Mouse (Mus musculus) retina, postnatal 1 day (tissue): ENCODE results near the gene Fndc11.
A peak's percentile ranks its signal among the peaks of the same experiment; 100 is the strongest.
"Not testable (repeated sequence)": the region's sequence is repeated elsewhere in the genome, so short reads cannot be mapped to it uniquely, and the experiment has no call there.

Source experiments
- DNase-seq: peaks from one replicate; pipeline ENCODE4 v3.0.0-alpha.2; 2012

The Fndc11 gene

DNA sequence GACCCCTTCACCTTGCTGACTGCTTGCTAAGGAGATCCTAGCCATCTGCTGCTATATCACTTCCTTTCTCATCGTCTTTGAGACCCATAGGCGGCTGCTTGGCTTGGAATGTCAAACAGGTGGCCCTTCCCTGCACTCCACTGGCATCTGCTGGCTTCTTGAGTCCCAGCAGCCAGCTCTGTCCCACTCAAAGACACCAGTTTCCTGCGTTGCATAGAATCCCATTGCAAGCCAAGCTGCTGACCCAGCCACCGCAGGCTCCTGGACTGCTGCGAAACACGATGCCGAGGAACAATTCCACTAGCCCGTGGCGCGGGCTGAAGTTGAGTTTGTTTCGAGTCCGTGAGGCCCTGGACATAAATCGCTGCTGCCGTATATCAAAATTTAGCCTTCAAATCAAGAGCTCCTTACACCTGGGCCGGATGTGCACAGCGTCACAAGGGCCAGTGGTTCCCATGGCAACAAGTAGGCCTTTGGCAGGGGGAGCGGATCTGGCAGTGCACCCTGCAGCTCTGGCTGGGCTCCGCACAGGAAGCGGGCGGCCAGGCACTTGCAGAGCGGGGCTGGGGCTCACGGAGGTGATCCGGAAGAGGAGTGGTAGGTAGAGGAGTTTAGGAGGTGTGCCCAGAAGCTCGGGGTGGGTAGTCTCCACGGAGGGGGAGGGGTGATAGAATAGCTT is at the start of gene Fndc11:
Gene Fndc11 (plus strand): TSS at position 476 of the 679 bp plus-strand sequence.
- DNase-seq: peak; percentile 77

DNA sequence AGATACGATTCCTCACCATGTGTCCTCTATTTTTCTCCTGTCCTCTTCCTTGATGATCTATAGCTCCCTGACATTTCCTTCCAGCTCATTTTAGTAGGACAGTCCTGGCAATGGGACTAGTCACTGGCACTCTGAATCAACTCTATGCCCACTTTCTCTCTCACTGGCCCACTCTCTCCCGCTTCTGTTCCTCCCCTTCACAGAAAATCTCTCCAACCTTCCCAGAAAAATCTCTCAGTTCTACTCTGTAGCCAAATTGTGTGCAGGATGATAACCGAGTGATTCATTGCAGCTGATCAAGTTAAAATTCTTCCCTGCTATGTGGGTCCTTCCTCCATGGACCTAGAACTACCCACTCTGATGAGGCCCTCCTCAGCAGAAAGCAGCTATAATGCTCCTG is 45.2 kb upstream of the Fndc11 start:
- no peak for DNase-seq

DNA sequence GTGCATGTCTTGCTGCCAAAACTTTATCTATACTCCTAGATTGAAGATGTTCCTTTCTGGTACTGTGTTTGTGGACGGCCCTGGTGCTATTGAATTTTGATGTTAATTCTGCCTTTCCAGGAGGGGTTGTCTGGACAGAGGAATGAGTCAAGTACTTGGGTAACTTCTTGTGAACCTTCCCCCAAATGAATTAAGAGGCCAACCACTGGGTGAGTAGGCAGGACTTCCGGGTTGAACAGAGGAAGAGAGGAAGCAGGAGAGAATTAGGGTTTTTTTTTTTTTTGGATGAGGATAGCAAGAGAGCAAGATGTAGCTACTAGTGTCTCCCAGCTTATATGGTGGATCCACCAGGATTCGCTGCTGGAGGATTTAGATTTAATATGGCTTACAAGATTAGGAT is 41.8 kb upstream of the Fndc11 start:
- DNase-seq: no peak

DNA sequence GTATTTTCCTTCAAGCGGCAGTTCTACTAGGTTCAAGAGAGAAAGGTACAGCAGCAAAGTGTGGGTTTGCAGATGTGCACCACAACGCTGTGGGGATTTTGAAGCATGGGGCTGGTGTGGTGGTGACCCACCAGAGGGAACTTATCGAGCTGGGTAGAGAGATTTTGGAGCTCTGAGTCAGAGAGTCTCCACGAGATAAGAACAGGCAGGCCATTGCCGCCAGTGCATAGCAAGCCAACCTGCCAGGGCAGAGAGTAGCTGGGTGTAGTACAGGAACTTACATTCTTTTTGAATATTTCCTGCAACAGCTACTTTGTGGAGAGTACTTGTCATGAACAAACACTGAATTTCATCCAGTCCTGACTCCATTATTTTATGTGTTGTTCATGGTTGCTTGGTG is 41.3 kb upstream of the Fndc11 start:
- DNase-seq: no peak

DNA sequence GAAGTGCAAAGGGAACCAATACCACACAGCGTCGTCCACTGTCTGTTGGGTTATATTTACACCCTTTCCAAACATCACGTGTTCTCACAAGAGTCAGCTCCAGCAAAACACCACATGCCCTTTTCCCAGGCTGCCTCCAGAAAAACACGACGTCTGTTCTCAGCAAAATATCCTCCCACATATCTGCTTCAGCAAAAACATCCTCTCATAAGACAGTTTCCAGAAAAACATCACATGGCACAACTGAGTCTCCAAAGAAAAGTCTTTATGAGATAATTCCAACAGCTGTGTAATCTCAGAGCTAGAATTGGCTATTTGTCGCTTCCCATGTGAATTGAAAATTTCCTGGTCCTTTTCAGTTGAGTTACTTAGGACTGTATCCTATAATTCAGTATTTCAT is 38.9 kb upstream of the Fndc11 start:
- no peak for DNase-seq

DNA sequence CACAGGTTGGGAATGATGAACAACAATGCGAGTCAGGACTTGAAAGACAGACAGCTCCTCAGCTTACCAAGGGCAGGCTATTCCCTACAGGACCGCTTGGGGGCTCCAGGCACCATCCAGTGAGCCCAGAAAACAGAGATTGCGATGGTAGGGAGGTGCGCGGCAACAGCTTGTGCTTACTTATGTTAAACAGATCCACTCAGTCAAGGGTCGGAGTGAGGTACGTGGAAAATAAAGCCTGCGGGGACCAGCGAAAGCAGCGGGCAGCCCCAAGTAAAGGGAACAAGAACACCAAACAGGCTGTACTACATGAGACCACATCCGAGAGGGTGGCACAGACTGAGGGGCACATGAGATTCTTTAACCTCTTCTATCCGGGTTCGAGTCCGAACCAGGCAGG is 33.2 kb upstream of the Fndc11 start:
- peak; percentile 93 for DNase-seq

DNA sequence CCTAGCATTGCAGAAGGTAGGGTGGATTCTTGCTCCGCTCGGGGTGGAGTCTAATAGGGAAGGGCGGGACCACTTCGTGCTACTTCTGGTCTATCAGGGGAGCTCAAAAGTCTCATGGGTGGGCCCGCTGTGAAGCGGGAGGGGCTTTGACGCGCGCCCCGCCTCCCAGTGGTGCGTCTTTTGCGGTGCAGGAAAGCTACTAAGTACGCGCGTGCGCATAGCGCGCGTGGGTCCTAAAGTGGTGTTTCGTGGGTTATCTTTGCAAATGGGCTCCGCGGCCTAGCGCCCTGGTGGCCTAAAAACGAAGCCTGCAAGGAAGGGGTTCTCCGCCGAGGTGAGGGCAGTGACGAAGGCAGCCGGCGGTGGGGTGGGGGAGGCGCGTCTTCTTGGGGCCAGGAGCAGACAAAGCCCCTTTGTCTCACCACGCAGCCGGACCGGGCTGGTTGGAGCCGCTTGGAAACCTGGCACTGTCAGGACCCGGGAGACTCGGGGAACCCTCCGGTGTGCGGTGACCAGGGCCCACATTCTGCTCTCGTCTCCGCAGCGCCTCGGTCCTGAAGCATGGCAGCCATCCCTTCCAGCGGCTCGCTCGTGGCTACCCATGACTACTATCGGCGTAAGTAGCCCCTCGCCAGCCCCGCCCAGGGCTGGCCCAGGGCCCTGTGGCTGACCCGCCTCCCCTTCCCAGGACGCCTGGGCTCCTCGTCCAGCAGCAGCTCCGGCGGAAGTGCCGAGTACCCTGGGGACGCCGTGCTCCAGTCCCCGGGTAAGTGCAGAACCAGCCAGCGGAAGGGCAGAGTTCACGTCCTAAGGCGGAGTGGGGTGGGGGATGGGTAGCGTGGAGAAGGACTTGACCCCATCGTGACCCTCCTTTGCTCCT is 32.5 kb upstream of the Fndc11 start, which contains the start of gene Ppdpf:
Gene Ppdpf (plus strand): TSS at position 127 of the 880 bp plus-strand sequence.
- peak; percentile 93 for DNase-seq

DNA sequence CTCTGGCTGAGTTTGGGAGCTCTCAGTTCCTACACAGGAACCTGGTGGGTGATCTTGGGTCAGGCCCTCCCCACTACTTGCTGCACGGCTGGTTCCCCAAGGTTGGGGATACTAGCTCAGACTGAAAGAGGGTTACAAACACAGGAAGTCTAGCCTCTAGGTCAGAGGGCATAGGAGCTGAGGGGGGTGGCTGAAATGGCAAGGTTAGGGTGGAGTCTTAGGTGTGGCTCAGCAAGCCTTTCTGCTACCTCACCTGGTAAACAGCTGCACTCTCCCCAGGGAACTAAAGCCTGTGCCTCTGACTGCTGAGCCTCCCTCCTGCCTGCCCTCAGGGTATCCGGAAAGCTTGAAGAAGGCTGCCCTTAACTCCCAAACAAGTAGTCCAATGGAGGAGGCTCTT is 31.1 kb upstream of the Fndc11 start:
- no peak for DNase-seq

DNA sequence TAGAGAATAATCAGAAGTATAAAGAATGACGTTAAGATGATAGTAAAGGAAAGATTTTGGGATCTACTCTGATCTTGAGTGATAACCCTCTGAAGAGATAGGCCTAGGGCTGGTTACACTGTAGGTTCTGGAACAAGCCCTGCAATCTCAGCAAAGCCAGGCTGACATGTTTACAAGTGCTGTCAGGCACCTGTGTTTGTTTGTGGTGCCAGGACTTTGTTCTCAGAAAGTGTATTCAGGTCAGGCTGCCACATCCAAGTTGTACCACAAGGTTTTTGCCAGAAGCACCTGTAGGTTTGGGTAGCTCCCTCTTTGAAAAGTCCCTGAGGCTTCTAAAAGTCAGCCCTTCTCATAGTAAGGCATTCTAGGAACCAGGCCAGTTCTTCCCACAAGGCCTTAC is 30.5 kb upstream of the Fndc11 start:
- DNase-seq: no peak

DNA sequence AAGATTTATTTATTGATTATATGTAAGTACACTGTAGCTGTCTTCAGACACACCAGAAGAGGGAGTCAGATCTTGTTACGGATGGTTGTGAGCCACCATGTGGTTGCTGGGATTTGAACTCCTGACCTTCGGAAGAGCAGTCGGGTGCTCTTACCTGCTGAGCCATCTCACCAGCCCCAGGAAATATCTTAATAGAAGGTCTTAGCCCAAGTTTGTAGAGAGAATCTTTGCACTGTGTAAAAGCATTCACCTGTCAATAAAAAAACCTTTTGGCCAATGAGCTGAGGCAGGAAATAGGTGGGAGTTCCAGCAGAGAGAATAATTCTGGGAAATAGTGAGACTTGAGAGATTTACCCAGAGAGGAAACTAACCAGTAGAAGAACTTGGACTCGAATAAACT is 28.4 kb upstream of the Fndc11 start:
- DNase-seq: not testable (repeated sequence)

DNA sequence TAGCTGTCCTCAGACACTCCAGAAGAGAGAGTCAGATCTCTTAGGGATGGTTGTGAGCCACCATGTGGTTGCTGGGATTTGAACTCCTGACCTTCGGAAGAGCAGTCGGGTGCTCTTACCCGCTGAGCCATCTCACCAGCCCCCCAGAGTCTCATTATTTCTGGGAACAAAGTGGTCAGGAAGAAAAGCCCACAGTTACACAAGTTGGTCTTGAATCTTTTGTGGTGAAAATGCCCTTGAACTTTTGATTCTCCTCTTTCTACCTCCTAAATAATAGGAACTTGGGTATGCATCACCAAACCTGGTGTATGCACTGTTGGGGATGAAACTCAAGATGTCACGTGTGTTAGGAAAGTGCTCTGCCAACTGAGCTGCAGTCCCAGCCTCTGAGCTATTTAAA is 27.9 kb upstream of the Fndc11 start:
- DNase-seq: no peak

DNA sequence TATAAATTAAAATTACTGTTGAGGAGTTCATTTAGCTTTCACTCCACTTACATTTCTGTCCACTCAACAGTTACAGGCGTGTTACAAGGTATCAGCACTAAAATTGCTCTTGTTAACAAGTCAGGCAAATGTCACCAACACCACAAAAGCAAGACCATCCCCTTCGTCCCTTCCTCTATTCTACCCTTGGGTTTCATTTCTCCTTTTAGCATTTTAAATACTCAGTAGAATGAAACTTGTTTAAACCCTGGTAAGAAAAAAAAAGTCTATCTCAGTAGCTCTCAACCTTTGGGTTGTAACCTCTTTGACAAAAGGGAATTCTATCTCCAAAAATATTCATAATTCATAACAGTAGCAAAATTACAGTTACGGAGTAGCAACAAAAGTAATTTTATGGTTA is 26.8 kb upstream of the Fndc11 start:
- no peak for DNase-seq

DNA sequence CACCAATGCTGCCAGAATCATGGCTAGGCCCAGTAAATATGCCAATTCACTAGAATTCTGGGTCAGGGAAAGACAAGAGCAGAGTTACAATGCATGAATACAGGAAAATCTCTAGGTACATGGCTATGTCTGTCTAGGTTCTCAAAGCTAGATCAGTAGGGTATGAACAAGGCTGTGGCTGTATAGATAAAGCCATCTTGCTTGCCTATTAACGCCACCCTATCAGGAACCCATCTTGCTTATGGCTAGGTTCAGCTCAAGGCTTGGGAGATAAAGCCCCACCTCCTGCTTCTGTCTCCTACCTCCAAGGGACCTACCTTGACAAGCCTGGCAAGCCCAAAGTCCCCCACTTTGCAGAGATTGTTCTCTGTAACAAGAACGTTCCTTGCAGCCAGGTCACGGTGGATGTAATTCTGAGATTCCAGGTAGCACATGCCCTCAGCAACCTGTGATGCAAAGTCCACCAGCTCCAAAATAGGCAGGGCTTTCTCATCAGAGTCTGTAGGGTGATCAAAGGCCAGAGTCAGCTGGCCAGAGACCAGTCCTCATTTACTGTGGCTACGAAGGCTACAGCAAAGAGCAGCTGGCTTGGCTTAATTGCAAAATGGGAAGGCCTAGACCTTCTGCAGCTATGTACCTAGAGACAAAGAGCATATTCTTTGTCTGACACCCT is 23.0 kb upstream of the Fndc11 start:
- DNase-seq: no peak

DNA sequence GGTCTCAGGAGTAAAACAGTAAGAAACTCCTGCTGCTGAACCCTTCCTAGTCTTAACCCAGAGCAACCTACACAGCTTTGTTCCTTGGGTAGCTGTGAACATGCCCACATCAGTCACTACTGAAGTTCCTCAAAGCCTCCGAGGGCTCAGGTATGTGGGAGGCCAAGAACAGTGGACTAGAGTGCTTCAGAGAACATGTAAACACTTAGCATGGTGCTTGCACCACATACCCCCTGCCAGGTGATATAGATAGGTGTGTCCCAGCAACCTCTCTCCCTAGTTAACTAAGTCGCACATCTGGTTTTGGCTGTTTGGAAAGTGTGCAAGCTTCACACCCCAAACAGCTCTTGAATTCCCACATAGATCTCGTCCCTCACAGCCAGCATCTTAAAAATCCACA is 18.2 kb upstream of the Fndc11 start:
- DNase-seq: no peak

DNA sequence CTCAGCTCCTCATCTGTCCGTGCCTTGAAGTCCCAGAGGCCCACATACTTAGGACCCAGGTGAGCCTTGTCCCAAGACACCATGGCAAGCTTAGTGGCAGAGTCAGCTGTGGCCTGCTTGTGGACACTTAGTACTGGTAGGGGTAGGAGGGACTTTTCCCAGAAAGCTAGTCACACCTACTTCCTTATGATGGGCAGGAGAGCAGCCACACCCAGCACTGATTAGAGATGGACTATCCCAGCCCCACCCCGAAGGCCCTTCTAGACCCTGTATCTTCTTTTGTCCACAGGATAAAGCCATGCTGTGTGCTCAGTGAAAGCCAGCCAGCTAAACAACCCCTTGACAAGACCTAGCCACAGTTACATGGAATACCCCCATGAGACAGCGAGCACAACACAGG is 17.4 kb upstream of the Fndc11 start, which contains the start of gene Ptk6:
Gene Ptk6 (minus strand): TSS at position 368 of the 400 bp plus-strand sequence.
- DNase-seq: no peak

DNA sequence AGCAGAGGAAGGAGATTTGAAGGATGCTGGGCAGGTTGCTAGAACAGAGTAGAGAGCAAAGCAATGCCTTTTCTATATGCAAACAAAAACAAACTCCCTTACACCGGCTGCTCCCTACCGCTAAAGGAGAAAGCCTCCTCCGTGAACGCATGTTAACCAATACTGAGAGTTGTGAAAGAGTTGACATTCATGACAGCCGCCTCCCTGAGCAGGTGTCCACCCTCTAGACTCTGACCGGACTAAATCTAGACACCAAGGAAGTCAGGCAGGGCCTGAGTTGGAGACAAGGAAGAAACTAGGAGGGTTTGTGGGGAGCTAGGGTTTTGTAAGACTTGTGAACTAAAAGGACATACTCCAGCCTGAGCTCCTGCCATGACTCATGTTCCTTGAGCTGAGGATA is 16.9 kb upstream of the Fndc11 start:
- no peak for DNase-seq

DNA sequence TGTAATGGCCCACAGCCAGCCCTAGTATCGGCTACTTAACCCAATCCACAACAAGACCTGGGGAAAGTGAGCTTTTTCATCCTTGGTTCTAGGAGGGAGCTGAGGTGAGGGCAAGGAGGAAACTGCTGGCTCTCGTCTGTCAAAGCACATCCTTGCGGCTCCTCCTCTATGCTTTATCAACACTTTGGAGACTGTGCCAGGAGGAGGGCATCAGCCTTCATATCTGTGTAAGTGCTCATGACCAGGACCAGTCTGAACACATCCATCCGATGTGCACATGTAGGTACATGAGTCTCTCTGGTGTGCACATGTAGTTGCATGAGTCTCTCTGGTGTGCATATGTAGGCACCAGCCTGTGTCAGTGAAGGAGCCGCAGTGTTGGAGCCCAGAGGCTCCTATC is 14.1 kb upstream of the Fndc11 start:
- no peak for DNase-seq

DNA sequence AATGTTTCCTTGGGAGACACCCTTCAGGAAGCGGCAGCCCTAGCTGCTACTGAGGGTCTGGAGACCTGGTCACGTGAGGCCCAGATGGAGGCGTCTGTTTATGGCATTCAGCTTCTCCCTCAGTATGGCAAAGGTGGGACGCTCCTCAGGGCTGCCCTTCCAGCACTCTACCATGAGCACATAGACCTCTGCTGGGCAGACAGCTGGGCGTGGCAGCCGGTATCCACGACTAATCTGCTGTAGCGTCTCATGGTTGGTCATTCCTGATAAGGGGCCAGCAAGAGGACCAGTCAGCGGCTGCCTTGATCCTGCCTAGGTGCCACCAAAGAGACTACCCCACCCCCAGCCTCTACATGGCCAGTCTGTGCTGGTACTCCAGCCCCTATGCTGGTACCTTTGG is 13.7 kb upstream of the Fndc11 start:
- DNase-seq: no peak

DNA sequence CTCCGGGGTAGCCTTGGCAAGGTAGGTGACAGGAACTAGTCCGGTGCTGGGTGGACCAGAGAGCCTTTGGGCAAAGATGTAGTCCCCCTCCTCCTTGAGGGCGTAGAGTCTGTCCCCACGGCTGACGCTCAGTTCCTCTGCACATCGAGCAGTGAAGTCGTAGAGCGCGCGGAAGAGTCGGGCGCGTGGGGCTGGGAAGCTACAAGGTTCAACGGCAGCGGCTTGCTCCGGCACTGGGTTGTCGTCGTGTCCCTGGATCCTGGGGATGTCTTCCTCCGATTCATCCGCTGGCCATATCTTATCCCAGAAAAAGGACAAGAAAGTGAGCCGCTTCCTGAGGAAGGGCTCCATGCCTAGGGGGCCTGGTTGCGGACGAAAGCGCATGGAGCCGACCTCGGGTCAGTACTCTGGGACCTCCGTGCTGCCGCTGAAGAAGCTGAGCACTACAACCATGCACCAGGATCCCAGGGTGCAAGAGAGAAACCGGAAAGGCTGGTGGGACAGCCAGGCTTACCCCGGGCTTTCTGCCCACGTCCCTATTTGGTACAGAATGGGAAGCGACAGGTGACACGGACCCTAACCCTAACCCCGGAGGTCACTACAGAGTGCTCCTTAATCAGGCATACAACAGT is 7.3 kb upstream of the Fndc11 start:
- DNase-seq: no peak

DNA sequence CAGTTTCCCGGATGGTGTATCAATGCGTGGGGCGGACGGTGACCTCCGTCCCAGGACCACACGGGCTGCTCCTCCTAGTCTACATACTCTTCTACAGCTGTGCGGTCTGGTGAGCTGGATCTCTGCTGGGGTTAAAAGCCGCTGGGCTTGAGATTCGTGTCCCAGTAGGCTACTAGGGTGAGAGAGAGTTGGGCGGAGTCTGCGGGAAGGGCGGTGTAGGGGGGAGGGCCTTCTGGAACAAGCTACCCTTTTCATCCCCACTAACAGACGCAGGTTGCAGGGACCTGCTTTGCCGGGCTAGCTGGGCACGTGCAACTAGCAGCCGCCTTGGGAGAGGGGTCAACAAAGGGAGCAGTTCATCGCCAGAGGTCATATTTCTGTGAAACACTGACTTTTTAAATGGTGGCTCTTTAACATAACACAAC is 6.8 kb upstream of the Fndc11 start, which contains the start of gene Srms:
Gene Srms (minus strand): TSS at position 165 of the 425 bp plus-strand sequence.
- peak; percentile 56 for DNase-seq

DNA sequence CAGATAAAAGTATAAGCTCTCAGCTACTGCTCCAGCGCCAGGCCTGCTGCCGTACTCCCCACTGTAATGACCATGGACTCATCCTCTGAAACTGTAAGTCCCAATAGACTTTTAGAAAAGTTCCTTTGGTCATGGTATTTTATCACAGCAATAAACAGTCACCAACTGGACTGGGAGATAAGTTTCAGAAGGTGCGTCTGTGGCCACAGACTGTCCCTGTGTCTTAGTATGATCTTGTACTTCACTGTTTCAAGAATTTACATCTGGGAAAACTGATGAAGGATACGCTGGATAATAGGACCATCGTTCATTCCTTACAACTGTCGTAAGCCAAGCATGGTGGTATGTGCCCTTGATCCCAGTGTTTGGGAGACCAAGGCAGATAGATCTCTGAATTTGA is 3.8 kb upstream of the Fndc11 start:
- no peak for DNase-seq

DNA sequence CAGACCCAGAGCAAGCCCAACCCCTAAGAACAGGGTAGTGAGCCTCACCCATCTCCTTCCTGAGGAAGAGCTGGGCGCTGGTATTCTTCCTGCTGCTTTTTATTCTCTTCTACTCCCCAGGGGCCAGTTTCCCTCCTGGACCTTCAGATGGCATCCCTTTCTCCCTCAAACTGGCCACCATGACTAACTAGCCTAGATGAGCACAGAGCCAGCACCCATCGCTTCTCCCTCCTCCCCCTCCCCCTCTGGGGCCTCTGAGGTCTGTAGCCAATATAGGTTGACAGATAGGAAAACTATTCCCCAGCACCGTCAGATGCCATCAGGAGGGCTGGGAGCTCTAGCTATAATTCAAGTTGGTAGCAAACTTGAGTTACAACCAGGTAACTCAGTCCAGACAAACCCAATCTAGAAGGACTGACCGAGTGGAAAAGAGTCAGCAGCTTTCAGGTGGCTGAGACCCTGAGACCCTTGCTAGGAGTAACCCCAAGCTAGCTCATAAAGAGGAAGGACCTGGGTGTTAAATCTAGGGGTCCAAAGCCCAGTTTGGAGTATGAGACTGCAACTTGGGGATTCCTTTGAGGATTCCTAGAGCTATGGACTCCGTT is 830 bp upstream of the Fndc11 start:
- no peak for DNase-seq

DNA sequence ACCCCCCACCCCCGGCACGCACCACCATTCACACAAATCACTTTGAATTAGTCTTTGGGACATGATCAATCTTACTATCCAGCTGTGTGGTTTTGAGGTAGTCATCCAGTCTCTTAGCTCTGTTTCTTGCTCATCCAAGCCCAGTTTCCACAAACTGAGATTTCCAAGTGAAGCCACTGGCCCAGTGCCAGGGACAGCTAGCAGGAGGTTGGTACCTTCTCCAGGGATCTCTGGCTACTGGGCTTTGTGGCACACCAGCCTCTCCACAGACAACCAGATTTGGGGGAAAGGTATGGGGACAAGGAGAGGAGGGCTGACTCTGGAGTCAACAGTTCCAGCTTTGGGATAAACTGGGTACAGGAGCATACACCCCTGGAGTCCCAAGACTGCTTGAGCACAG is 548 bp downstream of the Fndc11 start:
- no peak for DNase-seq
